Mouse (Mus musculus) adrenal gland, postnatal 25 days (tissue): ENCODE data around the gene Slc9a3. TPM values are rescaled to one million over a fixed set of nuclear protein-coding genes. Genes with fewer than 3 reads are reported as not detected.
A peak's percentile ranks its signal among the peaks of the same experiment; 100 is the strongest.

Experiments
- DNase-seq: peaks from one replicate; pipeline ENCODE4 v3.0.0; 2021; ENCODE audit warnings: mixed read lengths
- total RNA-seq: library from RNA; stranded (reverse); gene quantifications from 2 replicates; pipeline ENCODE4 v1.2.3, GENCODE M21; 2021

Gene Slc9a3
- total RNA-seq, 1 experiment from 2014 or later: 0.09 TPM

- no peak for DNase-seq
Measured at GRCm38 (mm10) chr13:74145983-74146622, 24.8 kb downstream of the Slc9a3 start.

DNA sequence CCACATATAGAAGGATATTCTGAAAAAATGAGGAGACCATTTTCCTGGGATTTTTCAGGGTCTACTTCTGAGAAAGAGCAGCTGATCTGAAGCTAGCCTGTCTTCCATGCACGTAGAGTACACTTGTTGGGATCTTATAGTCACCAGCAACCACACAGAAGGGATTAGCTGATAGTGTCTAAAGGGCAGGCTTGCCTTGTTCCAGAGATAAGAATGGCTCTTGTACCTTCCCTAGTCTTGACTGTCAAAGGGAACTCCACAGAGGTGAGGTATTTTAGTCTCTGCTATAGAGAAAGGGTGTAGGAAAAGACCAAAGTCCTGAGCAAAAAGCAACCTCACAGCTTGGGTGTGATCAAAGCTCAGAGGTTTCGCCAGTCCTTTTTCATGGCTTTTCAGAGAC is 26.1 kb downstream of the Slc9a3 start:
- no peak for DNase-seq

DNA sequence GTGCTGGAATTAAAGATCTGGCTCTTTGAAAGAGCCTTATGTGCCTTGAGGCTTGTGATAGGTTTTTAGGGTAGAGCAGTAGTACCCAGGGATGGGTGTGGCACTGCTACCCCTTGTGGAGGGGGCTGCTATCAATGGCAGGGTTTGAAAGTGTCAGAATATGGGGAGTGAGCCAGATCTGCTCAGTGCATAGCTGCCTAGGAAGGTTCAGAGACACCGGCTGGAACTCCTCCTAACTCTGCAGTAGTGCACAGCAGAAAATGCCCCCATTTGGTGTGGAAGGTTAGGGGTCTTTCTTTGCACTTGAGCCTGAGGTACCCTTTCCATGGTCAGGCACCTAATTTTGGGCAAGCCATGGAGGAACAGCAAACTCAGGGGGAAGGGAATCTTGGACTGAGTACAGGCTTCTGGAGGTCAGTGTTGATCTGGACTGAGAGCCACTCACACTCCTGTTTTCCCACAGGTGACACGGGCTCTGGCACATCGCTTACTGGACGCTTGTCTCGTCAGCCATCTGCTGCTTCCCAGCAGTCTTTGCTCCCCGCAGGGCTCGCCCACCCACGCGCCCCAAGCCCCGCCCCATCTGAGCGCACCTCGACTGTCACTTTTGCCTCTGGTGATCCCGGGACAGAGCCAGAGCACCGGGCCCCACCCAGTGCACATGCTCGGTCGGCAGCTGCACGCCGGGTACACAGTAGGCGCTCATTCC is 45.2 kb downstream of the Slc9a3 start:
- peak; percentile 65 for DNase-seq

GRCm38 (mm10) chr13:74167057-74167413 is 45.8 kb downstream of the Slc9a3 start:
- DNase-seq: no peak

DNA sequence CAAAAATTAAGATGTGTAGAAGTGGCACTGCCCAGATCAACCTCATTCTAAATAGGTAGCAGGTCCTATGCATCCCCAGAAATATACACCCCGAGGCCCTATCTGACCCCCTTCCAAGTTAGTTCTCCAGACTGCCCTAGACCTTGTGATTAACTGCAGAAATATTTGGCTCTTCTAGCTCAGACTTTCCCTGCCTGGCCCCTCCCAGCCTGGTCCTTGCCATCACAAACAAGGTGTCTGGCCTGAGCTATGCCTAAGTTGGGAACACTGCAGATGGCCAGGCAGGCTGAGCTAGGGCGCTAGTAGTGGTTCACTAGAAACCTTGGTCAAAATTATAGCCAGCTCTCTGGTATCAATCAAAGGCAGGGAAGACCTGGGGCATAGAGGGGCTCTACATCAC is 46.2 kb downstream of the Slc9a3 start:
- DNase-seq: no peak

DNA sequence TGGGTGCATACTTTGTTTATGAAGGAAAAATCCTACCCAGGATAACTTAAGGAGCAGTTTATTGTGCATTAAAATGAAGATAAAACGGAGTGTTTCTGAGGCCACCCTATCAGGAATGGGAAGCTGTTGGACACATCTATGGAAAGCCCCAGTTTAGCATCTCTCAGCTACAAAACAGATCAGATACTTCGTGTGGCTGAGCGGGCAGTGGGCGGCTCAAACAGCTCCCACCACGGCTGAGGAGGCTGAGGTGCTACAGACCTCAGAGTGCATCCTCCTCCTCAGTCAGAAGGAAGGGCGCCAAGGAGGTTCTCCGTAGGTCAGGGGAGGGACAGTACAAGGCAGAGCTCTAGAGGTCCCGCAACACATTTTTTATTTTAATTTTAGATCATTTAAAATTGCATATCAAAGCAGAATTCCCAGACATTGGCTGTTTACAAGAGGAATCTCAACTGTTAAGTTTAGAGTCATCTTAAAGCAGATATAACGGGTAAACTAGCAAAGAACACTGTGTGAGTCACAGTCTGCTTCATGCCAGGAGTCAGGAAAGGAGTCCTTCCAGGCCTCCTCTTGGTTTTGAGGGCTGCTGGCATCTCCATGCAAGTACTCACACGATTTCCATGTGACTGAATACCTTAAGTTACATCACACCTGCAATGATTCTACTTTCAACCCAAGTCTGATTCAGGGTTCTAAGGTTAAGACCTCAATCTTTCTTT is 48.3 kb downstream of the Slc9a3 start:
- DNase-seq: no peak

DNA sequence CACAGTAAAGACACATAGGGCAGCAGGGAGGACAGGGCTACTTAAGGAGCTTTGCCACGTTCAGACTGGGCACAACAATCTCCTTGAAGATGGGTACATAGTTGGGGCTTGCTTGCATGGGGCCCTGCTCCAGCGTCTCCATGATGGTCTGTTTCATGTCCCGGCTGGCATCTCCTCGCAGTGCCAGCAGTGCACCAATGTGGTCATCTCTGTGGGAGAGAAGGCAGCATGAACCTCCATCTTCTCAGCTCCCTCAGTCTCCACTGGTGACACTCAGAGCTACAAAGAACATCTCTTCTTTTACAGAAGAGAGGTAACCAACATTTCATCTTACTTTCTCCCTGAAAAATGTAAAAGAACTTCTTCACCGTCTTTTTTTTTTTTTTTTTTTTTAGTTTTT is 50.8 kb downstream of the Slc9a3 start:
- no peak for DNase-seq

GRCm38 (mm10) chr13:74183011-74183695 is 61.9 kb downstream of the Slc9a3 start:
- no peak for DNase-seq

DNA sequence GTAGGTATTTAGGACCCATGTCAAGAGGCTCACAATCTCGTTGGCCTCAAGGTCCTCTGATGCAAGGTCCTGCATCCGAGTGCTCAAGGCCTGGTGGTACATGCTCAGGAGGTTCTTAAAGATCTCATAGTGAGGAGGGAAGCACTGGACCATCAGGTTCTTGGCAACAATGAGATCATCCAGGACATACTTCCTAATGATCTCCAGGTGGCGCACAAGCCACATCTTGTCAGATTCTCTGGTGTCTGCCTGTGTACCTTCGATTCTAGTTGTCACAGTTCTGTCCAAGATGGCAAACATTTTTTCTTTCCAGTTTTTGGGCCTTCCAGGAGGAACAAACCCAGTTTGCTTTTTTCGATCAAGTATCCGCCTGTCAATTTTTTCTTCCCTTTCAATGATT is 71.4 kb downstream of the Slc9a3 start:
- DNase-seq: no peak

DNA sequence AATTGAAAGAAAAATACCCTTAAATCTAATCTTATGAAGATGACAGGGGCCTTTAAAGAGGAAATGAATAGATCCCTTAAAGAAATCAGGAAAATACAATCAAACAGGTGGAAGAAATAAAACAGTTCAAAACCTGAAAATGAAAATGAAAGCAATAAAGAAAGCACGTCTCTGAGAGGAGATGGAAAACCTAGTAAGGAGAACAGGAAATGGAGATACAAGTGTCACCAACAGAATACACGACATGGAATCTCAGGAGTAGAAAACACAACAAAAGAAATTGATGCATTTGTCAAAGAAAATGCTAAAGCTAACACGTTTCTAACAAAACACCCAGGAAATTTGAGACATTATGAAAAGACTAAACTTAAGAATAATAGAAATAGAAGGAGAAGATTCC is 75.2 kb downstream of the Slc9a3 start:
- DNase-seq: no peak

DNA sequence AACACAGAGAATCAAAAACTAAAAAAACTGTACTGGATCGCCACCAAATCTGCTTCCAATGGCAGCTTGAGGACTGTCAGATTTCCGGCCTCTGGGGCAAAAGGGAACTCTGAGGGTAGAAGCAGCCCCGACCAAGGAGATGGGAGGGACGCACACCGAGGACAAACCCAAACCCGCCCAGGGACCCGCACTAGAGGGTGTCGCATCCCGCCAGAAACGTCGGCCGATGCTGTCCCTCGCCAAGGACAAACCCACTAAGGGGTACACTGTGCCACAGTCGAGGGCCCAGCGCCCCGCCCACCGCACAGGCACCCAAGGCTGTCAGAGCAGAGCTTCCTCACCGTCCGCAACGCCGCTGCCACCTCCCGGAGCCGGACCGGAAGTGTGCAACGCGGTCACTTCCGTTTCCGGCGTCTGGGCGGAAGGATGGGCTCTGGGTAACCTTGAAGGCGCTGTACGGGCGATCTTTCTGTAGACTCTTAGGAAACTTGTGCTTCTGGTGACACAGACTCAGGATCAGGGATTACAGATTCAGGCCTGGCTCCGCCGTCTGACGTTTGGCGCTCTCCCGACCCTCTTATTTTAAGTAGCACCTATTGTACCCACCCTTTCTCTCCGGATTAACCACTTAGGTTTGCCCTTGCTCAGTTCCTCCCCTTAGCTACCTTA is 87.2 kb downstream of the Slc9a3 start, which contains the start of gene Exoc3:
Exoc3 (minus strand) TSS at position 416 of the 669 bp plus-strand sequence.
- peak; percentile 92 for DNase-seq

GRCm38 (mm10) chr13:74208986-74209345 is 87.7 kb downstream of the Slc9a3 start:
- DNase-seq: peak; percentile 6

- peak; percentile 55 for DNase-seq
Measured at GRCm38 (mm10) chr13:74218441-74218840, 97.2 kb downstream of the Slc9a3 start.

Other genes with a start within 250 kb of the Slc9a3 start
- gene Trip13, start 183.7 kb upstream of the Slc9a3 start, total RNA-seq: 1.4 and 3.3 TPM in 2 replicates
- gene Brd9, start 183.6 kb upstream of the Slc9a3 start, total RNA-seq: 29.2 and 37.5 TPM in 2 replicates
- not detected in 2 replicates for gene Zdhhc11, start 157.6 kb upstream of the Slc9a3 start, total RNA-seq
- 4.3 and 6.9 TPM in 2 replicates for gene Tppp, start 112.0 kb upstream of the Slc9a3 start, total RNA-seq
- 3.6 and 6.8 TPM in 2 replicates for gene Cep72, start 59.2 kb upstream of the Slc9a3 start, total RNA-seq
- gene Exoc3, start 87.3 kb downstream of the Slc9a3 start, total RNA-seq: 47.9 and 67.9 TPM in 2 replicates
- 1.1 and 1.7 TPM in 2 replicates for gene Ahrr, start 170.9 kb downstream of the Slc9a3 start, total RNA-seq
- gene Pdcd6, start 196.1 kb downstream of the Slc9a3 start, total RNA-seq: 147 and 161 TPM in 2 replicates
- gene Sdha, start 228.8 kb downstream of the Slc9a3 start, total RNA-seq: 591 and 621 TPM in 2 replicates
- 52.4 and 57.8 TPM in 2 replicates for gene Ccdc127, start 228.9 kb downstream of the Slc9a3 start, total RNA-seq
- gene Lrrc14b, start 242.5 kb downstream of the Slc9a3 start, total RNA-seq: 0.24 and 0.43 TPM in 2 replicates